Mouse (Mus musculus): ENCODE data around the gene Cpxm2. TPM values are rescaled to one million over a fixed set of nuclear protein-coding genes. Genes with fewer than 3 reads are reported as not detected.
A peak's percentile ranks its signal among the peaks of the same experiment; 100 is the strongest.

The Cpxm2 gene
- polyA plus RNA-seq, 1 experiment from 2014 or later = 15.3 TPM

DNA sequence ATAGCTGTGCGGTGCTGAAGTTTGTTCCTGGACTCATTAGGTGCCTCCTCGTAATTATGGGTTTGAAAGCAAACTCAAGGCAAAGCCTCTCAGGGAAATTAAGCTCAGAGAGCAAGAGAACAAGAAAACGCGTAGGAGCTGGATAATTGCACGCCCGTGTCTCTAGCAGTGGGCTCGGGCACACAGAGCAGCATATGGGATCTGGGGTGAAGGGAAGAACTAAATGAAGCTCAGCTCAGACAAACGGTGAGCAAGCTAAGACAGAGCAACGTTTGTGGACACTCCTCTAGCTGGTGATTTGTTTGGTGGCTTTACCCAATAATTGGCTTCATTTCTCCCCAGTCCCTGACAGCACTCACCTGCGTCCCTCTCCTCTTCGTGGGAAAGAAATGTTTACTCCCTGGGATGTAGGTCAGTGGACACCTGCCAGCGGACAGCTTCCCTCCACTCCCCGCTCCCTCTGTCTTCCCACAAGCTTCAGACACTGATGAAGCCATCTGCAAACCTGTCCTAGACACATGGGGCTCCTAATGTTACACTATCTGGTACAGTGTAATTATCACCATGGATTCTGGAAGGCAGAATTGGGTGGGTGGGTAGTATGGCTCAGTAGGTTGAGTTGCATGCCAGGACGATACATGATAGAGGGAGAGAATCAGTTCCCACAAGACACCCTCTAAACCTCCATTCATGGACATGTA is 148.4 kb downstream of the Cpxm2 start:
- Histone ChIP-seq H3K27me3 (replicated peaks; ENCODE audit: control insufficient read depth, insufficient read depth, low read length) (no peaks in the 10 kb centered on the region), H3K4me2 (ENCODE audit: low read depth, low read length) (no peak overlapping the region), H3K4me3 (ENCODE audit: low read depth, low read length) (no peak overlapping the region), H3K9me3 (ENCODE audit: control insufficient read depth, low read length) (no peaks in the 10 kb centered on the region), H3K27ac (replicated peaks; ENCODE audit: low read depth, low read length) (no peak overlapping the region), H3K4me1 (ENCODE audit: control insufficient read depth, insufficient read depth, low read length) (no peaks in the 10 kb centered on the region), H3K9ac (ENCODE audit: low read depth, low read length) (no peak overlapping the region), H3K36me3 (ENCODE audit: control insufficient read depth, insufficient read depth, low read length) (no peaks in the 10 kb centered on the region)
- 58% methylated on average over 14 of the region's 14 CpGs for WGBS
- DNase-seq (ENCODE audit: low spot score) (no peak), ATAC-seq (ENCODE audit: low read depth) (no peak)

DNA sequence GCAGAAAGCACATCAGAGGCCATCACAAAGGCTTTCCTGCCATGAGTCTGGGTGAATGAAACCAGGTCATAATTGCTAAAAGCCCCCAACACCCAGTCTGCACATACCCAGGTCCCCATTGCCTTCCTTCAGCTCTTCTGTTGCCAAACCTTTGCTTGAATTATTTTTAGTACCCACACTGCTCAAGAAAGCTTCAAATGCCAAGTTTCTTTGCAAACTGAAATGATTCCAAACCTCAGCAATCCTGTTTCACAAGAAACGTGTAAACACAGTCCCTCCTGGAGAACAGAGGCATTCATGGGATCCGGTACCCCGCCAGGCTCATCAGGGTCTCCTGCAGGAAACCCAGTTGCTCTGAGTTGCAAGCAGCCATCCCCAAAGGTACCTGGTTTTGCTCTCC is 161.7 kb downstream of the Cpxm2 start:
- H3K9ac ChIP-seq (ENCODE audit: low read depth, low read length) = no peak overlapping the region
- ATAC-seq (ENCODE audit: low read depth) (no peak), DNase-seq (ENCODE audit: low spot score) (peak; percentile 10)
- no peaks in the 10 kb centered on the region for H3K27me3 ChIP-seq (replicated peaks; ENCODE audit: control insufficient read depth, insufficient read depth, low read length)
- H3K4me2 ChIP-seq (ENCODE audit: low read depth, low read length) = no peak overlapping the region
- no peak overlapping the region for H3K4me3 ChIP-seq (ENCODE audit: low read depth, low read length)
- no peaks in the 10 kb centered on the region for H3K4me1 ChIP-seq (ENCODE audit: control insufficient read depth, insufficient read depth, low read length)
- no peaks in the 10 kb centered on the region for H3K36me3 ChIP-seq (ENCODE audit: control insufficient read depth, insufficient read depth, low read length)
- no peaks in the 10 kb centered on the region for H3K9me3 ChIP-seq (ENCODE audit: control insufficient read depth, low read length)
- no peak overlapping the region for H3K27ac ChIP-seq (replicated peaks; ENCODE audit: low read depth, low read length)
- WGBS = 64% methylated on average over 3 of the region's 3 CpGs

DNA sequence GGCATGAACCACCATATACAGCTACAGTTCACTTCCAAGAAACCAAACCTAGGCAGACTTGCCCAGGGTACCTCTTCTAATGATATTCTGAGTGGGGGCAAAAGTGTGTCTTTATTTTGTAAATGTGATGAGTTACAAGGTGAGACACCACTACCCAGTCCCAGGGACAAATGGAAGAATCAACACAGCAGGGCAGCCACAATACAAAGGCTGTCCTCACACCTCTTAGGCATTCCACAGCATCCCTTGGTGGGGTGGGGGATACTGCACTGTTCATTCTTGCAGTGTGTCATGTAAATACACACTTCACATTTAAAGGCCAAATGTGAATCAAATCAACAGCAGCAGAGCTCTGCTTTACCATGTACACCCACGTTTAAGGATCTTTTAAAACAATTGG is 162.3 kb downstream of the Cpxm2 start:
- Histone ChIP-seq H3K4me2 (ENCODE audit: low read depth, low read length) (no peak overlapping the region), H3K27me3 (replicated peaks; ENCODE audit: control insufficient read depth, insufficient read depth, low read length) (no peaks in the 10 kb centered on the region), H3K9me3 (ENCODE audit: control insufficient read depth, low read length) (no peaks in the 10 kb centered on the region), H3K4me1 (ENCODE audit: control insufficient read depth, insufficient read depth, low read length) (no peaks in the 10 kb centered on the region), H3K4me3 (ENCODE audit: low read depth, low read length) (no peak overlapping the region), H3K9ac (ENCODE audit: low read depth, low read length) (no peak overlapping the region), H3K27ac (replicated peaks; ENCODE audit: low read depth, low read length) (no peak overlapping the region), H3K36me3 (ENCODE audit: control insufficient read depth, insufficient read depth, low read length) (no peaks in the 10 kb centered on the region)
- ATAC-seq (ENCODE audit: low read depth) (no peak), DNase-seq (ENCODE audit: low spot score) (no peak)
- 46% methylated on average over 1 of the region's 1 CpGs for WGBS

DNA sequence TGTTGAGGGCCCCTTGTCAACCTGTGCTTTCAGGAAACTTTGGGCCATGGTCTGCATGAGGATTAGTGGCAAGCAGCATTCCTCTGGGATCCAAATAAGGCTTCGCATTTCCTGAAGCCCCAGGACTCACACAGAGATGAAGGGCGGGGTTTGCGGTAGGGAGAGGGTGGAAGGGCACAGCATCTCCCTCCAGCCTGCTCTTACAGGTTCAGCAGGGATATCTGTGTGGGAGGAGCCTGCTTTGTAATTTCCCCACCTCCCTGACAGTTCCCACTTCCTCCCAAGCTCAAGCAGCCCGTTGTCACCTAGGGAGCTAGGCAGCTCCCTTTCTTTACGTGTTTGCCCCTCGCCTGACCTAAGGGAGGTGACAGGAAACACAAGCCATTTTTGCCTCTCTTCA is 165.5 kb downstream of the Cpxm2 start:
- H3K9ac ChIP-seq (ENCODE audit: low read depth, low read length) = no peak overlapping the region
- peak; percentile 4 for DNase-seq (ENCODE audit: low spot score)
- ATAC-seq (ENCODE audit: low read depth) = no peak
- H3K4me3 ChIP-seq (ENCODE audit: low read depth, low read length) = no peak overlapping the region
- H3K27ac ChIP-seq (replicated peaks; ENCODE audit: low read depth, low read length) = no peak overlapping the region
- no peaks in the 10 kb centered on the region for H3K36me3 ChIP-seq (ENCODE audit: control insufficient read depth, insufficient read depth, low read length)
- no peaks in the 10 kb centered on the region for H3K9me3 ChIP-seq (ENCODE audit: control insufficient read depth, low read length)
- WGBS = 21% methylated on average over 6 of the region's 6 CpGs
- no peak overlapping the region for H3K4me2 ChIP-seq (ENCODE audit: low read depth, low read length)
- H3K27me3 ChIP-seq (replicated peaks; ENCODE audit: control insufficient read depth, insufficient read depth, low read length) = no peaks in the 10 kb centered on the region
- H3K4me1 ChIP-seq (ENCODE audit: control insufficient read depth, insufficient read depth, low read length) = no peaks in the 10 kb centered on the region

Other genes starting within 250 kb of the Cpxm2 start
- 0.04 and 0.08 TPM in 2 replicates for gene Gpr26, start 188.3 kb downstream of the Cpxm2 start, polyA plus RNA-seq (2014; fragmentation: Nextera tagmentation; extraction: Ambion mirVana)
- gene Chst15, start 162.5 kb upstream of the Cpxm2 start, polyA plus RNA-seq (2014; fragmentation: Nextera tagmentation; extraction: Ambion mirVana) = 14.2 and 16.2 TPM in 2 replicates

Data from embryonic facial prominence, embryonic 14.5 days (tissue).